Comparison of ENCODE assay signal across 8 mouse cellular contexts in genomic region chr6:5802124-5802839, GRCm38 (mm10).
DNase-seq lines count a peak whose midpoint lies in the region; ATAC-seq and TF ChIP-seq lines count a peak whose summit lies in the region.

No protein-coding gene starts in this region.

- ATAC-seq in intestine, embryonic 16.5 days: peak; percentile 71; the same call in 1 of the 2 replicates
- ATAC-seq in midbrain, embryonic 16.5 days: peak; percentile 86

- H3K27me3 ChIP-seq in kidney, adult 2 months (replicated peaks; ENCODE audit: control insufficient read depth, insufficient read depth, low read length): no peaks in the 10 kb centered on the region
- H3K27me3 ChIP-seq in MEL (ENCODE audit: control insufficient read depth in 1 of 2, insufficient read depth in 2 of 2, low read length in 2 of 2): no peaks in the 10 kb centered on the region
- H3K27me3 ChIP-seq in intestine, embryonic 16.5 days (replicated peaks; ENCODE audit: control insufficient read depth, insufficient read depth, low read length): no peaks in the 10 kb centered on the region
- H3K27me3 ChIP-seq in midbrain, embryonic 16.5 days (ENCODE audit: control insufficient read depth, insufficient read depth, low read depth, low read length): no peaks in the 10 kb centered on the region

- 45% methylated on average over 6 of the region's 6 CpGs for WGBS in kidney, adult 2 months
- 44% methylated on average over 6 of the region's 6 CpGs for WGBS in intestine, embryonic 16.5 days
- 53% methylated on average over 6 of the region's 6 CpGs for WGBS in midbrain, embryonic 16.5 days

- H3K4me2 ChIP-seq in intestine, embryonic 16.5 days (ENCODE audit: low read depth, low read length): no peak overlapping the region
- H3K4me2 ChIP-seq in midbrain, embryonic 16.5 days (ENCODE audit: low read length): no peak overlapping the region

- no peaks in the 10 kb centered on the region for H3K4me1 ChIP-seq in kidney, adult 2 months (ENCODE audit: control insufficient read depth, insufficient read depth, low read length)
- no peaks in the 10 kb centered on the region for H3K4me1 ChIP-seq in MEL (ENCODE audit: control insufficient read depth in 1 of 2, insufficient read depth in 2 of 2, low read length in 2 of 2)
- H3K4me1 ChIP-seq in intestine, embryonic 16.5 days (ENCODE audit: control insufficient read depth, insufficient read depth, low read length): no peaks in the 10 kb centered on the region
- H3K4me1 ChIP-seq in midbrain, embryonic 16.5 days (ENCODE audit: control insufficient read depth, insufficient read depth, low read length): no peaks in the 10 kb centered on the region

- H3K9me3 ChIP-seq in MEL (replicated peaks; ENCODE audit: insufficient read depth, low read length): no peaks in the 10 kb centered on the region
- no peaks in the 10 kb centered on the region for H3K9me3 ChIP-seq in intestine, embryonic 16.5 days (ENCODE audit: control insufficient read depth, low read length)
- no peaks in the 10 kb centered on the region for H3K9me3 ChIP-seq in midbrain, embryonic 16.5 days (replicated peaks; ENCODE audit: control insufficient read depth, low read length, poor library complexity, severe bottlenecking)

- no peaks in the 10 kb centered on the region for H3K36me3 ChIP-seq in kidney, adult 2 months (ENCODE audit: control insufficient read depth, insufficient read depth, low read length)
- H3K36me3 ChIP-seq in MEL (ENCODE audit: control insufficient read depth in 1 of 2, insufficient read depth in 2 of 2, low read length in 2 of 2): no peaks in the 10 kb centered on the region
- no peaks in the 10 kb centered on the region for H3K36me3 ChIP-seq in intestine, embryonic 16.5 days (ENCODE audit: control insufficient read depth, insufficient read depth, low read length)
- H3K36me3 ChIP-seq in midbrain, embryonic 16.5 days (ENCODE audit: control insufficient read depth, insufficient read depth, low read length): no peaks in the 10 kb centered on the region

- TF ChIP-seq POLR2A in kidney, adult 2 months (IDR thresholded peaks at IDR 0.05; ENCODE audit: low read depth, low read length): no peak
- no peak for TF ChIP-seq POLR2A in MEL (IDR thresholded peaks at IDR 0.05; ENCODE audit: control insufficient read depth in 1 of 2, insufficient read depth in 1 of 2, low read depth in 1 of 2, low read length in 2 of 2, poor library complexity in 1 of 2)

- no peak overlapping the region for H3K4me3 ChIP-seq in kidney, adult 2 months (ENCODE audit: insufficient read depth, low read depth, low read length)
- no peak overlapping the region for H3K4me3 ChIP-seq in MEL (ENCODE audit: control insufficient read depth in 1 of 2, insufficient read depth in 1 of 2, low read depth in 2 of 2, low read length in 2 of 2)
- H3K4me3 ChIP-seq in intestine, embryonic 16.5 days (ENCODE audit: low read length): no peak overlapping the region
- H3K4me3 ChIP-seq in midbrain, embryonic 16.5 days (ENCODE audit: low read depth, low read length): no peak overlapping the region

- TF ChIP-seq CTCF in kidney, adult 2 months (conservative IDR thresholded peaks at IDR 0.05; ENCODE audit: insufficient read depth, insufficient read length, low read depth, low read length): 0 out of 2 replicates have a peak, but pooled peaks have one; percentile 9
- TF ChIP-seq CTCF in MEL (IDR thresholded peaks at IDR 0.05 in 2 of 3, conservative IDR thresholded peaks at IDR 0.05 in 1 of 3; ENCODE audit: control insufficient read depth in 1 of 3, insufficient read depth in 1 of 3, low read depth in 2 of 3, low read length in 3 of 3, poor library complexity in 1 of 3, severe bottlenecking in 1 of 3): peak in 2 of 3 experiments; percentile 28 to 64; a peak in 4 of 6 replicates

- H3K9ac ChIP-seq in MEL (ENCODE audit: control insufficient read depth, low read depth, low read length, poor library complexity, severe bottlenecking): no peak overlapping the region
- no peak overlapping the region for H3K9ac ChIP-seq in intestine, embryonic 16.5 days (ENCODE audit: low read depth, low read length)
- H3K9ac ChIP-seq in midbrain, embryonic 16.5 days (ENCODE audit: low read depth, low read length): no peak overlapping the region

- H3K27ac ChIP-seq in kidney, adult 2 months (ENCODE audit: insufficient read depth, low read depth, low read length): no peak overlapping the region
- H3K27ac ChIP-seq in MEL (ENCODE audit: control insufficient read depth, low read depth, low read length): no peak overlapping the region
- H3K27ac ChIP-seq in intestine, embryonic 16.5 days (ENCODE audit: low read length): no peak overlapping the region
- H3K27ac ChIP-seq in midbrain, embryonic 16.5 days (ENCODE audit: low read length): no peak overlapping the region

- TF ChIP-seq EP300 in MEL (IDR thresholded peaks at IDR 0.05; ENCODE audit: low read depth in 1 of 2, low read length in 2 of 2): no peak

- peak; percentile 56 for DNase-seq in kidney, adult 2 months
- no peak for DNase-seq in kidney, postnatal 10 days
- peak; percentile 33 for DNase-seq in MEL (ENCODE audit: low read depth, low spot score)
- DNase-seq in cerebellum, postnatal 25 days: peak; percentile 15 to 18
- DNase-seq in urinary bladder, postnatal 4 days (ENCODE audit: low spot score in 2 of 2): no peak
- no peak for DNase-seq in ovary, postnatal 10 days (ENCODE audit: low spot score)

- peak; percentile 57 for TF ChIP-seq RAD21 in MEL (IDR thresholded peaks at IDR 0.05; ENCODE audit: low read depth, low read length)

- H3K79me2 ChIP-seq in MEL (ENCODE audit: control insufficient read depth, insufficient read depth, low read length, poor library complexity): no peaks in the 10 kb centered on the region

TF ChIP-seq in MEL, 35 proteins besides CTCF, POLR2A, EP300 and RAD21:
- TF ChIP-seq ZC3H11A (IDR thresholded peaks at IDR 0.05; ENCODE audit: low read depth, low read length) (peak; percentile 13; the same call in 1 of the 2 replicates), POLR2AphosphoS5 (IDR thresholded peaks at IDR 0.05; ENCODE audit: borderline replicate concordance, low read depth, low read length) (no peak), E2F4 (IDR thresholded peaks at IDR 0.05; ENCODE audit: borderline replicate concordance, low read depth, low read length) (no peak), SMC3 (IDR thresholded peaks at IDR 0.05; ENCODE audit: low read depth, low read length) (peak; percentile 62), NRF1 (IDR thresholded peaks at IDR 0.05; ENCODE audit: insufficient read depth, low read depth, low read length, poor library complexity, severe bottlenecking) (no peak), CHD2 (IDR thresholded peaks at IDR 0.05; ENCODE audit: low read length) (no peak), MXI1 (IDR thresholded peaks at IDR 0.05; ENCODE audit: low read depth, low read length) (no peak), MAZ (IDR thresholded peaks at IDR 0.05; ENCODE audit: low read depth, low read length) (no peak), MAX (IDR thresholded peaks at IDR 0.05; ENCODE audit: low read length) (no peak)

Comparison
In these comparisons a context has a peak if more than half of its experiments do, and no peak if none do; other contexts are left out.
1. DNase-seq: peak in kidney, adult 2 months (single experiment), MEL (single experiment) and cerebellum, postnatal 25 days (2 of 2); none in kidney, postnatal 10 days (single experiment), urinary bladder, postnatal 4 days (0 of 2) and ovary, postnatal 10 days (single experiment).